Mouse (Mus musculus) thymus, adult 2 months (tissue): Measurements from ENCODE around the gene Pcna.

ENCODE experiments used
- CTCF ChIP-seq: fragments of 200-500 bp; IDR thresholded peaks from 2 replicates; pipeline ENCODE4 v1.5.1; 2012; ENCODE audit warnings: mild to moderate bottlenecking, control low read depth, low read length, moderate library complexity, borderline replicate concordance; ENCODE audit not compliant: control insufficient read depth, poor library complexity, insufficient read depth; ENCODE audit errors: extremely low read depth
- POLR2A ChIP-seq: fragments of 200-500 bp; IDR thresholded peaks from 2 replicates; pipeline ENCODE4 v1.6.1; 2012; ENCODE audit warnings: mild to moderate bottlenecking, low read length, control low read depth, moderate library complexity; ENCODE audit not compliant: control insufficient read depth, poor library complexity, insufficient read depth; ENCODE audit errors: extremely low read depth

DNA sequence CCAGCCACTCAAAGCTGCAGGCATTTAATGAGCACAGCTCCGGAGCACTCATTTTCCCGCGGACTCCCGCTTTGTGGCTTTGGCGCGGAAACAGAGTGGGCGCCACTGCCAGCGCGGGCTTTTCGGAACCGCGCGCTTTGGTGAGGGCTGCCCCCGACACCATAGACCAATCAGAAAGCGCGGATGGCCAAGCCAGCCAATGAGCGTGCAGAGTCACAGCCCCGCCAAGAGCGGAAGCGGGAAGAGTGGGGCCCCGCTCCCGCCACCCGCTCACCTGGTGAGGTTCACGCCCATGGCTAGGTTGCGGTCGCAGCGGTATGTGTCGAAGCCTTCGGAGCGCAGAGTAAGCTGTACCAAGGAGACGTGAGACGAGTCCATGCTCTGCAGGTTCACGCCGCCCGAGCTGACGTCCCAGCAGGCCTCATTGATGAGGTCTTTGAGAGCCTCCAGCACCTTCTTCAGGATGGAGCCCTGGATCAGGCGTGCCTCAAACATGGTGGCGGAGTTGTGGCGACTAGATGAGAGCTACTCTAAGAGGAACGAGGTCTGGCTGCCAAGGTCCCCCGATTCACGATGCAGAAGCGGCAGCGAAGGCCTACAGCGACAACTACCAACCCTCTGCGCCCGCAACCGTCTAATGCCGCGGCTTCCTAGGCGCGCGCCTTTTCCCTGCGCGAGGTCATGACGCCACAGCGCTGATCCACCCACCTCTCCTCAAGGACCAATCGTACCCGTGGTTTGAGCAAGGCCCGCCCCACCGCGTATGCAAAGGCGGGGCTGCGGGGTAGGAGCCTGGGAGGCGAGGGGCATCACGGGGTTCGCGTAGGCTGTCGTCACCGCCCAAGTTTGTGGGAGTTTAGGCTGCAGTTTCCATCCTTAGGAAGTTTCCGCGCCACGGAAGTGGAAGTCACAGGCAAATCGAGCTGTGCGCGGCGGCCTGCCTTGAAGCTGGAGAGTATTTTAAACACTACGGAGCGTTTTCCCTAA is at the start of gene Pcna:
- peak; percentile 55; the same call in 1 of the 2 replicates for TF ChIP-seq CTCF
- TF ChIP-seq POLR2A, result peak; percentile 92
